Mouse (Mus musculus): ENCODE measurements around the gene Adrm1. TPM values are rescaled to one million over a fixed set of nuclear protein-coding genes. Genes with fewer than 3 reads are reported as not detected.

Adrm1 gene
- total RNA-seq, 1 experiment = 196 TPM

GRCm38 (mm10) chr2:180133231-180133630 lies 38.1 kb upstream of the Adrm1 start:
- Histone ChIP-seq H3K27ac (ENCODE audit: insufficient read depth, low read depth, low read length, poor library complexity, severe bottlenecking) (no peak overlapping the region), H3K4me1 (ENCODE audit: control insufficient read depth in 2 of 2, insufficient read depth in 2 of 2, low read length in 2 of 2, poor library complexity in 1 of 2) (no peaks in the 10 kb centered on the region), H3K9me3 (ENCODE audit: control insufficient read depth, insufficient read depth, low read depth, low read length) (no peaks in the 10 kb centered on the region), H3K36me3 (ENCODE audit: control insufficient read depth, insufficient read depth, low read length, poor library complexity, severe bottlenecking) (no peaks in the 10 kb centered on the region), H3K9ac (ENCODE audit: insufficient read depth, low read depth, low read length, poor library complexity, severe bottlenecking) (no peak overlapping the region), H3K4me3 (ENCODE audit: insufficient read depth in 1 of 2, low read depth in 1 of 2, low read length in 2 of 2, poor library complexity in 1 of 2, severe bottlenecking in 1 of 2) (no peak overlapping the region)
- TF ChIP-seq ZNF384 (IDR thresholded peaks at IDR 0.05; ENCODE audit: low read depth, low read length) = no peak
- TF ChIP-seq CHD2 (IDR thresholded peaks at IDR 0.05; ENCODE audit: low read depth, low read length) = no peak
- no peak for TF ChIP-seq MAFK (IDR thresholded peaks at IDR 0.05; ENCODE audit: insufficient read depth, low read depth, low read length)
- TF ChIP-seq HCFC1 (IDR thresholded peaks at IDR 0.05; ENCODE audit: borderline replicate concordance, insufficient read depth, low read length) = no peak
- TF ChIP-seq ZC3H11A (IDR thresholded peaks at IDR 0.05; ENCODE audit: borderline replicate concordance, low read depth, low read length) = no peak
- in situ Hi-C loops (cut with MboI; ENCODE audit: low sequenced_read_pairs in 2 of 2, unreplicated experiment in 2 of 2) = no loop called here
- no peak for DNase-seq (ENCODE audit: low read depth, low spot score)

- H3K9me3 ChIP-seq (ENCODE audit: control insufficient read depth, insufficient read depth, low read depth, low read length) = no peaks in the 10 kb centered on the region
- no peaks in the 10 kb centered on the region for H3K36me3 ChIP-seq (ENCODE audit: control insufficient read depth, insufficient read depth, low read length, poor library complexity, severe bottlenecking)
- no peak overlapping the region for H3K4me3 ChIP-seq (ENCODE audit: insufficient read depth in 1 of 2, low read depth in 1 of 2, low read length in 2 of 2, poor library complexity in 1 of 2, severe bottlenecking in 1 of 2)
- no peaks in the 10 kb centered on the region for H3K4me1 ChIP-seq (ENCODE audit: control insufficient read depth in 2 of 2, insufficient read depth in 2 of 2, low read length in 2 of 2, poor library complexity in 1 of 2)
- H3K27ac ChIP-seq (ENCODE audit: insufficient read depth, low read depth, low read length, poor library complexity, severe bottlenecking) = no peak overlapping the region
- DNase-seq (ENCODE audit: low read depth, low spot score) = no peak
- in situ Hi-C loops (cut with MboI; ENCODE audit: low sequenced_read_pairs in 2 of 2, unreplicated experiment in 2 of 2) = no loop called here
- no peak overlapping the region for H3K9ac ChIP-seq (ENCODE audit: insufficient read depth, low read depth, low read length, poor library complexity, severe bottlenecking)
- no peak for TF ChIP-seq ZNF384 (IDR thresholded peaks at IDR 0.05; ENCODE audit: low read depth, low read length)
- TF ChIP-seq CHD2 (IDR thresholded peaks at IDR 0.05; ENCODE audit: low read depth, low read length) = no peak
- TF ChIP-seq MAFK (IDR thresholded peaks at IDR 0.05; ENCODE audit: insufficient read depth, low read depth, low read length) = no peak
- no peak for TF ChIP-seq ZC3H11A (IDR thresholded peaks at IDR 0.05; ENCODE audit: borderline replicate concordance, low read depth, low read length)
- TF ChIP-seq HCFC1 (IDR thresholded peaks at IDR 0.05; ENCODE audit: borderline replicate concordance, insufficient read depth, low read length) = no peak
These were observed 37.4 kb upstream of the Adrm1 start for GRCm38 (mm10) chr2:180133911-180134310.

- H3K9ac ChIP-seq (ENCODE audit: insufficient read depth, low read depth, low read length, poor library complexity, severe bottlenecking) = no peak overlapping the region
- no peaks in the 10 kb centered on the region for H3K9me3 ChIP-seq (ENCODE audit: control insufficient read depth, insufficient read depth, low read depth, low read length)
- DNase-seq (ENCODE audit: low read depth, low spot score) = no peak
- H3K36me3 ChIP-seq (ENCODE audit: control insufficient read depth, insufficient read depth, low read length, poor library complexity, severe bottlenecking) = no peaks in the 10 kb centered on the region
- H3K27ac ChIP-seq (ENCODE audit: insufficient read depth, low read depth, low read length, poor library complexity, severe bottlenecking) = no peak overlapping the region
- H3K4me3 ChIP-seq (ENCODE audit: insufficient read depth in 1 of 2, low read depth in 1 of 2, low read length in 2 of 2, poor library complexity in 1 of 2, severe bottlenecking in 1 of 2) = no peak overlapping the region
- in situ Hi-C loops (cut with MboI; ENCODE audit: low sequenced_read_pairs in 2 of 2, unreplicated experiment in 2 of 2) = no loop called here
- TF ChIP-seq MAFK (IDR thresholded peaks at IDR 0.05; ENCODE audit: insufficient read depth, low read depth, low read length) (no peak), CHD2 (IDR thresholded peaks at IDR 0.05; ENCODE audit: low read depth, low read length) (no peak), HCFC1 (IDR thresholded peaks at IDR 0.05; ENCODE audit: borderline replicate concordance, insufficient read depth, low read length) (no peak), ZNF384 (IDR thresholded peaks at IDR 0.05; ENCODE audit: low read depth, low read length) (no peak), ZC3H11A (IDR thresholded peaks at IDR 0.05; ENCODE audit: borderline replicate concordance, low read depth, low read length) (no peak)
- no peaks in the 10 kb centered on the region for H3K4me1 ChIP-seq (ENCODE audit: control insufficient read depth in 2 of 2, insufficient read depth in 2 of 2, low read length in 2 of 2, poor library complexity in 1 of 2)
These were observed 35.9 kb upstream of the Adrm1 start for GRCm38 (mm10) chr2:180135414-180135813.

- H3K4me1 ChIP-seq (ENCODE audit: control insufficient read depth in 2 of 2, insufficient read depth in 2 of 2, low read length in 2 of 2, poor library complexity in 1 of 2) = no peaks in the 10 kb centered on the region
- no peak overlapping the region for H3K4me3 ChIP-seq (ENCODE audit: insufficient read depth in 1 of 2, low read depth in 1 of 2, low read length in 2 of 2, poor library complexity in 1 of 2, severe bottlenecking in 1 of 2)
- H3K27ac ChIP-seq (ENCODE audit: insufficient read depth, low read depth, low read length, poor library complexity, severe bottlenecking) = no peak overlapping the region
- in situ Hi-C loops (cut with MboI; ENCODE audit: low sequenced_read_pairs in 2 of 2, unreplicated experiment in 2 of 2) = no loop called here
- no peaks in the 10 kb centered on the region for H3K9me3 ChIP-seq (ENCODE audit: control insufficient read depth, insufficient read depth, low read depth, low read length)
- peaks cover 17% of the 10 kb centered on the region for H3K36me3 ChIP-seq (ENCODE audit: control insufficient read depth, insufficient read depth, low read length, poor library complexity, severe bottlenecking)
- no peak for DNase-seq (ENCODE audit: low read depth, low spot score)
- no peak overlapping the region for H3K9ac ChIP-seq (ENCODE audit: insufficient read depth, low read depth, low read length, poor library complexity, severe bottlenecking)
- TF ChIP-seq MAFK (IDR thresholded peaks at IDR 0.05; ENCODE audit: insufficient read depth, low read depth, low read length) (no peak), CHD2 (IDR thresholded peaks at IDR 0.05; ENCODE audit: low read depth, low read length) (no peak), ZNF384 (IDR thresholded peaks at IDR 0.05; ENCODE audit: low read depth, low read length) (no peak), ZC3H11A (IDR thresholded peaks at IDR 0.05; ENCODE audit: borderline replicate concordance, low read depth, low read length) (no peak), HCFC1 (IDR thresholded peaks at IDR 0.05; ENCODE audit: borderline replicate concordance, insufficient read depth, low read length) (no peak)
These were observed 25.2 kb upstream of the Adrm1 start for GRCm38 (mm10) chr2:180146091-180146490.

- H3K4me3 ChIP-seq (ENCODE audit: insufficient read depth in 1 of 2, low read depth in 1 of 2, low read length in 2 of 2, poor library complexity in 1 of 2, severe bottlenecking in 1 of 2) = no peak overlapping the region
- H3K9me3 ChIP-seq (ENCODE audit: control insufficient read depth, insufficient read depth, low read depth, low read length) = no peaks in the 10 kb centered on the region
- DNase-seq (ENCODE audit: low read depth, low spot score) = no peak
- no peaks in the 10 kb centered on the region for H3K4me1 ChIP-seq (ENCODE audit: control insufficient read depth in 2 of 2, insufficient read depth in 2 of 2, low read length in 2 of 2, poor library complexity in 1 of 2)
- no peak overlapping the region for H3K27ac ChIP-seq (ENCODE audit: insufficient read depth, low read depth, low read length, poor library complexity, severe bottlenecking)
- peaks cover 17% of the 10 kb centered on the region for H3K36me3 ChIP-seq (ENCODE audit: control insufficient read depth, insufficient read depth, low read length, poor library complexity, severe bottlenecking)
- in situ Hi-C loops (cut with MboI; ENCODE audit: low sequenced_read_pairs in 2 of 2, unreplicated experiment in 2 of 2) = no loop called here
- H3K9ac ChIP-seq (ENCODE audit: insufficient read depth, low read depth, low read length, poor library complexity, severe bottlenecking) = no peak overlapping the region
- TF ChIP-seq ZNF384 (IDR thresholded peaks at IDR 0.05; ENCODE audit: low read depth, low read length) (no peak), HCFC1 (IDR thresholded peaks at IDR 0.05; ENCODE audit: borderline replicate concordance, insufficient read depth, low read length) (no peak), MAFK (IDR thresholded peaks at IDR 0.05; ENCODE audit: insufficient read depth, low read depth, low read length) (no peak), ZC3H11A (IDR thresholded peaks at IDR 0.05; ENCODE audit: borderline replicate concordance, low read depth, low read length) (no peak), CHD2 (IDR thresholded peaks at IDR 0.05; ENCODE audit: low read depth, low read length) (no peak)
These were observed 23.9 kb upstream of the Adrm1 start for GRCm38 (mm10) chr2:180147379-180147778.
